Mouse (Mus musculus) kidney, embryonic 16.5 days (tissue): ENCODE measurements around the gene Tmed2. TPM values are rescaled to one million over a fixed set of nuclear protein-coding genes. Genes with fewer than 3 reads are reported as not detected.
"Not testable (repeated sequence)": the region's sequence is repeated elsewhere in the genome, so short reads cannot be mapped to it uniquely, and the experiment has no call there.

Experiments
- ATAC-seq: fragments of 200-750 bp; cut with Nextera tagmentation; 2 replicates; pipeline ENCODE4 v1.8.0; 2017; ENCODE audit warnings: moderate TSS enrichment; ENCODE audit not compliant: low FRiP score, low TSS enrichment
- H3K27ac ChIP-seq: fragments of 300-500 bp; sonication (generic); 2 replicates; pipeline ENCODE4 v1.5.1; 2014; ENCODE audit warnings: low read length
- H3K27me3 ChIP-seq: fragments of 300-500 bp; sonication (generic); 2 replicates; pipeline ENCODE4 v1.6.1; 2014; ENCODE audit warnings: low read length, control low read depth, mixed read lengths; ENCODE audit not compliant: insufficient read depth
- H3K36me3 ChIP-seq: fragments of 300-500 bp; sonication (generic); 2 replicates; pipeline ENCODE4 v1.6.1; 2014; ENCODE audit warnings: low read length, control low read depth, mixed read lengths; ENCODE audit not compliant: insufficient read depth
- H3K4me1 ChIP-seq: fragments of 300-500 bp; sonication (generic); 2 replicates; pipeline ENCODE4 v1.6.1; 2014; ENCODE audit warnings: low read length, control low read depth, mixed read lengths; ENCODE audit not compliant: insufficient read depth
- H3K4me2 ChIP-seq: fragments of 300-500 bp; sonication (generic); replicated peaks from 2 replicates; pipeline ENCODE4 v1.6.1; 2014; ENCODE audit warnings: low read depth, low read length
- H3K4me3 ChIP-seq: fragments of 300-500 bp; sonication (generic); 2 replicates; pipeline ENCODE4 v1.5.1; 2014; ENCODE audit warnings: mild to moderate bottlenecking, low read length
- H3K9ac ChIP-seq: fragments of 300-500 bp; sonication (generic); replicated peaks from 2 replicates; pipeline ENCODE4 v1.6.1; 2014; ENCODE audit warnings: low read length
- H3K9me3 ChIP-seq: fragments of 300-500 bp; sonication (generic); 2 replicates; pipeline ENCODE4 v1.6.1; 2016; ENCODE audit warnings: low read length, control low read depth
- WGBS: fragments of 180-500 bp; shearing (Covaris S2); extraction: QIAGEN DNeasy Blood & Tissue Kit; methylation state at CpG from one replicate; pipeline ENCODE4 v1.1.7; 2014; 5-methylcytosine and 5-hydroxymethylcytosine counted together
- polyA plus RNA-seq: library from polyadenylated mRNA; unstranded; fragments of >200 nt; fragmentation: Nextera tagmentation; extraction: Ambion mirVana; gene quantifications from 2 replicates; pipeline ENCODE4 v1.2.1, GENCODE M21; 2015

Tmed2 gene
- polyA plus RNA-seq, 1 experiment from 2014 or later: 602 TPM

DNA sequence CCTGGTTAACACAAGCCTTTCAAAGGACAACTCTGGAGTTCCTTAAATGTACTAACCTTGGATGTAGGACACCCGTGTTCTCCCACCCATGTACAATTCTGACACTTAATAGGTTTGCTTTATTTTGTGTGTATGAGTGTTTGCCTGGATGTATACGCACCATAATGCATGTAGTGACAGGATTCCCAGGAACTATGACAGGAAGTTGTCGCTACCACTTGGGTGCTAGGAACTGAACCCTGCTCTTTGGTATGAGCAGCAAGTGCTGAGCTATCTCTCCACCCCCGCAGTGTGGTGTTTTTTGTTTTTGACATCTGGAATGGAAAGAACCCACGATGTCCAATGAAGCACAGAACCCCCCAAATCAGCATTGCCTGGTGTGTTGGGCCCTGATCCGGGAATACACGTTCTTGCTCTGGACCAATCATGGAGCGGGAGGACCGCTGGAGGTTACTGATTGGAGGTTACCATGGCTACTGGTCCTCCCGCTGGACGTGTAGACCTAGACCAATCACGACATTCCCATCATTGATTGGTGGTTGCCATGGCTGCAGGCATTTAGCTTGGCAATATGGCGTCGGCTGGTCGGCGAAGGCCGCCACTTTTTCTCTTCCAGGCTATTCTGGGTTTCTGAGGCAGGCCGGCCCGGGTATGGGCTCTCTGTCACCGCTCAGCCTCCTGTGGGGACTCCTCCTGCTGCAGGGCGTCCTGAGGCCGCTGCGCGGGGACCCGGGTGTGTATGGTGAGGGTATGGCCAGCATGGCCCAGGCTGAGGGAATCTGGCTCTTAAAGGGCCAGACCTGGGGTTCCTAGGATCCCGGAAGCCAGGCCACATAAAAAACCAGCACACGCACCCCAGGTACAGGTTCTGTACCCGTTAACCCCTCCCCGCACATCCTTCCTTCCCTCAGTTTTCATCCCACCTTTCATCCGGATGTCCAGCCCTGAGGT lies 58.0 kb downstream of the Tmed2 start:
- Histone ChIP-seq H3K27ac (no peak overlapping the region), H3K9me3 (no peaks in the 10 kb centered on the region), H3K9ac (peak overlapping the region; percentile 85), H3K36me3 (peaks cover 19% of the 10 kb centered on the region), H3K4me2 (peak overlapping the region; percentile 82), H3K4me1 (peaks cover 12% of the 10 kb centered on the region), H3K4me3 (peak overlapping the region; percentile 91), H3K27me3 (no peaks in the 10 kb centered on the region)
- ATAC-seq: peak; percentile 99
- WGBS: 6% methylated on average over 30 of the region's 30 CpGs

DNA sequence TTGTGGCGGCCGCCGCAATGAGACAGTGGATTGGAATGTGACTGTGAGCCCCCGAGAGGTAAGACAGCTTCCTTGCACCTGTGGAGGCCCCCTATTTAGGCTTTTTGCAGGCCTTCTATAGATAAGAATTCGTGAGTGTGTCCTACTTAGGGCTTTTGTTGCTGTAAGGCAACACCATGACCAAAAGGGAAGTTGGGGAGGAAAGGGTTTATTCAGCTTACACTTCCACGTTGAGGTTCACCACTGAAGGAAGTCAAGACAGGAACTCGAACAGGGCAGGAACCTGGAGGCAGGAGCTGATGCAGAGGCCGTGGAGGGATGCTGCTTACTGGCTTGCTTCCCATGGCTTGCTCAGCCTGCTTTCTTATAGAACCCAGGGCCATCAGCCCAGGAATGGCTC lies 59.2 kb downstream of the Tmed2 start:
- WGBS: 61% methylated on average over 8 of the region's 8 CpGs
- peaks cover 12% of the 10 kb centered on the region for H3K4me1 ChIP-seq
- not testable (repeated sequence) for H3K27ac ChIP-seq, H3K4me3 ChIP-seq, H3K27me3 ChIP-seq, H3K9ac ChIP-seq, H3K9me3 ChIP-seq, ATAC-seq, H3K4me2 ChIP-seq
- peaks cover 13% of the 10 kb centered on the region for H3K36me3 ChIP-seq

Other genes starting within 250 kb of the Tmed2 start
- gene Mphosph9, start 212.7 kb upstream of the Tmed2 start, polyA plus RNA-seq: 10.8 and 13.8 TPM in 2 replicates
- 18.5 and 20.4 TPM in 2 replicates for gene 2810006K23Rik, start 212.6 kb upstream of the Tmed2 start, polyA plus RNA-seq
- 28.4 and 29.9 TPM in 2 replicates for gene Cdk2ap1, start 177.6 kb upstream of the Tmed2 start, polyA plus RNA-seq
- 72.7 and 94.8 TPM in 2 replicates for gene Sbno1, start 114.7 kb upstream of the Tmed2 start, polyA plus RNA-seq
- gene Kmt5a, start 100.8 kb upstream of the Tmed2 start, polyA plus RNA-seq: 30.7 and 38.1 TPM in 2 replicates
- gene Rilpl2, start 62.3 kb upstream of the Tmed2 start, polyA plus RNA-seq: 34.7 and 36.8 TPM in 2 replicates
- 27.4 and 29.4 TPM in 2 replicates for gene Snrnp35, start 57.6 kb upstream of the Tmed2 start, polyA plus RNA-seq
- 21.7 and 21.9 TPM in 2 replicates for gene Rilpl1, start 9.3 kb upstream of the Tmed2 start, polyA plus RNA-seq
- gene Ddx55, start 12.2 kb downstream of the Tmed2 start, polyA plus RNA-seq: 13.9 and 17.2 TPM in 2 replicates
- 73.4 and 76.1 TPM in 2 replicates for gene Eif2b1, start 38.4 kb downstream of the Tmed2 start, polyA plus RNA-seq
- gene Gtf2h3, start 38.4 kb downstream of the Tmed2 start, polyA plus RNA-seq: 67.9 and 73.8 TPM in 2 replicates
- 47.1 and 48.6 TPM in 2 replicates for gene Atp6v0a2, start 87.9 kb downstream of the Tmed2 start, polyA plus RNA-seq
- gene Dnah10, start 184.4 kb downstream of the Tmed2 start, polyA plus RNA-seq: 0.12 and 0.15 TPM in 2 replicates